Mouse (Mus musculus) midbrain, embryonic 15.5 days (tissue): ENCODE results near the gene Sowahc. TPM values are rescaled to one million over a fixed set of nuclear protein-coding genes. Genes with fewer than 3 reads are reported as not detected.

Source experiments
- ATAC-seq: fragments of 200-750 bp; cut with Nextera tagmentation; replicated peaks from 2 replicates; pipeline ENCODE4 v1.8.0; 2017; ENCODE audit warnings: moderate TSS enrichment
- H3K27ac ChIP-seq: fragments of 300-500 bp; sonication (generic); 2 replicates; pipeline ENCODE4 v1.5.1; 2015; ENCODE audit warnings: mild to moderate bottlenecking, inconsistent platforms
- H3K27me3 ChIP-seq: fragments of 300-500 bp; sonication (generic); replicated peaks from 2 replicates; pipeline ENCODE4 v1.6.1; 2015; ENCODE audit warnings: inconsistent platforms
- H3K36me3 ChIP-seq: fragments of 300-500 bp; sonication (generic); replicated peaks from 2 replicates; pipeline ENCODE4 v1.6.1; 2015; ENCODE audit warnings: inconsistent platforms
- H3K4me1 ChIP-seq: fragments of 300-500 bp; sonication (generic); 2 replicates; pipeline ENCODE4 v1.6.1; 2015; ENCODE audit warnings: inconsistent platforms
- H3K4me2 ChIP-seq: fragments of 300-500 bp; sonication (generic); 2 replicates; pipeline ENCODE4 v1.6.1; 2015; ENCODE audit warnings: inconsistent platforms, mild to moderate bottlenecking, moderate library complexity
- H3K4me3 ChIP-seq: fragments of 300-500 bp; sonication (generic); 2 replicates; pipeline ENCODE4 v1.5.1; 2015; ENCODE audit warnings: mild to moderate bottlenecking, inconsistent platforms
- H3K9ac ChIP-seq: fragments of 300-500 bp; sonication (generic); 2 replicates; pipeline ENCODE4 v1.6.1; 2015; ENCODE audit warnings: mild to moderate bottlenecking, inconsistent platforms
- H3K9me3 ChIP-seq: fragments of 300-500 bp; sonication (generic); 2 replicates; pipeline ENCODE4 v1.6.1; 2016; ENCODE audit warnings: inconsistent platforms
- whole genome bisulfite sequencing: fragments of 180-500 bp; shearing (Covaris S2); methylation state at CpG from one replicate; pipeline ENCODE4 v1.1.7; 2015; ENCODE audit warnings: mixed read lengths; 5-methylcytosine and 5-hydroxymethylcytosine counted together
- polyA plus RNA-seq: library from polyadenylated mRNA; unstranded; fragments of >200 nt; fragmentation: Nextera tagmentation; extraction: Ambion mirVana; gene quantifications from 2 replicates; pipeline ENCODE4 v1.2.1, GENCODE M21; 2015

Sowahc gene
- polyA plus RNA-seq, 1 experiment from 2014 or later, result 19.0 TPM

- Histone ChIP-seq H3K36me3 (no peaks in the 10 kb centered on the region), H3K27me3 (no peaks in the 10 kb centered on the region), H3K4me2 (no peak overlapping the region), H3K4me3 (no peak overlapping the region), H3K9me3 (no peaks in the 10 kb centered on the region), H3K27ac (no peak overlapping the region), H3K4me1 (no peaks in the 10 kb centered on the region), H3K9ac (no peak overlapping the region)
- WGBS, result 38% methylated on average over 3 of the region's 3 CpGs
- ATAC-seq, result no peak
These were observed 39.9 kb downstream of the Sowahc start for GRCm38 (mm10) chr10:59261603-59262002.

GRCm38 (mm10) chr10:59262021-59262420, 40.3 kb downstream of the Sowahc start:
- H3K4me3 ChIP-seq, result no peak overlapping the region
- H3K27me3 ChIP-seq, result no peaks in the 10 kb centered on the region
- 77% methylated on average over 1 of the region's 1 CpGs for WGBS
- H3K4me2 ChIP-seq, result no peak overlapping the region
- no peak overlapping the region for H3K27ac ChIP-seq
- H3K36me3 ChIP-seq, result no peaks in the 10 kb centered on the region
- no peaks in the 10 kb centered on the region for H3K9me3 ChIP-seq
- no peaks in the 10 kb centered on the region for H3K4me1 ChIP-seq
- ATAC-seq, result no peak
- no peak overlapping the region for H3K9ac ChIP-seq

GRCm38 (mm10) chr10:59262979-59263378, 41.2 kb downstream of the Sowahc start:
- Histone ChIP-seq H3K36me3 (no peaks in the 10 kb centered on the region), H3K27ac (no peak overlapping the region), H3K27me3 (no peaks in the 10 kb centered on the region), H3K4me2 (no peak overlapping the region), H3K9me3 (no peaks in the 10 kb centered on the region), H3K4me3 (no peak overlapping the region), H3K4me1 (no peaks in the 10 kb centered on the region), H3K9ac (no peak overlapping the region)
- WGBS, result 70% methylated on average over 7 of the region's 7 CpGs
- no peak for ATAC-seq

GRCm38 (mm10) chr10:59265067-59265466, 43.3 kb downstream of the Sowahc start:
- Histone ChIP-seq H3K27ac (no peak overlapping the region), H3K4me3 (no peak overlapping the region), H3K36me3 (no peaks in the 10 kb centered on the region), H3K4me2 (no peak overlapping the region), H3K9ac (no peak overlapping the region), H3K9me3 (no peaks in the 10 kb centered on the region), H3K4me1 (no peaks in the 10 kb centered on the region), H3K27me3 (no peaks in the 10 kb centered on the region)
- no peak for ATAC-seq
- 88% methylated on average over 7 of the region's 7 CpGs for WGBS

GRCm38 (mm10) chr10:59265674-59266073, 43.9 kb downstream of the Sowahc start:
- whole genome bisulfite sequencing, result 71% methylated on average over 4 of the region's 4 CpGs
- H3K27ac ChIP-seq, result no peak overlapping the region
- no peak for ATAC-seq
- no peak overlapping the region for H3K4me2 ChIP-seq
- H3K9me3 ChIP-seq, result no peaks in the 10 kb centered on the region
- no peaks in the 10 kb centered on the region for H3K27me3 ChIP-seq
- no peaks in the 10 kb centered on the region for H3K36me3 ChIP-seq
- no peak overlapping the region for H3K9ac ChIP-seq
- H3K4me3 ChIP-seq, result no peak overlapping the region
- no peaks in the 10 kb centered on the region for H3K4me1 ChIP-seq

GRCm38 (mm10) chr10:59266097-59266496, 44.3 kb downstream of the Sowahc start:
- H3K27me3 ChIP-seq, result no peaks in the 10 kb centered on the region
- no peaks in the 10 kb centered on the region for H3K36me3 ChIP-seq
- no peak for ATAC-seq
- no peaks in the 10 kb centered on the region for H3K4me1 ChIP-seq
- H3K9ac ChIP-seq, result no peak overlapping the region
- H3K4me2 ChIP-seq, result no peak overlapping the region
- no peak overlapping the region for H3K4me3 ChIP-seq
- no peaks in the 10 kb centered on the region for H3K9me3 ChIP-seq
- no peak overlapping the region for H3K27ac ChIP-seq
- 95% methylated on average over 1 of the region's 1 CpGs for WGBS

GRCm38 (mm10) chr10:59267275-59267674, 45.5 kb downstream of the Sowahc start:
- Histone ChIP-seq H3K9me3 (no peaks in the 10 kb centered on the region), H3K4me2 (no peak overlapping the region), H3K4me3 (no peak overlapping the region), H3K36me3 (no peaks in the 10 kb centered on the region), H3K27ac (no peak overlapping the region), H3K9ac (no peak overlapping the region), H3K27me3 (no peaks in the 10 kb centered on the region), H3K4me1 (no peaks in the 10 kb centered on the region)
- WGBS, result 92% methylated on average over 2 of the region's 2 CpGs
- no peak for ATAC-seq

GRCm38 (mm10) chr10:59268109-59268508, 46.4 kb downstream of the Sowahc start:
- no peak overlapping the region for H3K4me2 ChIP-seq
- no peak overlapping the region for H3K4me3 ChIP-seq
- no peak overlapping the region for H3K9ac ChIP-seq
- H3K36me3 ChIP-seq, result no peaks in the 10 kb centered on the region
- no peaks in the 10 kb centered on the region for H3K9me3 ChIP-seq
- no peaks in the 10 kb centered on the region for H3K4me1 ChIP-seq
- WGBS, result 55% methylated on average over 4 of the region's 4 CpGs
- no peak overlapping the region for H3K27ac ChIP-seq
- ATAC-seq, result no peak
- H3K27me3 ChIP-seq, result no peaks in the 10 kb centered on the region

GRCm38 (mm10) chr10:59268754-59269153, 47.0 kb downstream of the Sowahc start:
- H3K27me3 ChIP-seq, result no peaks in the 10 kb centered on the region
- no peak for ATAC-seq
- no peak overlapping the region for H3K4me2 ChIP-seq
- H3K4me1 ChIP-seq, result no peaks in the 10 kb centered on the region
- no peak overlapping the region for H3K9ac ChIP-seq
- WGBS, result 56% methylated on average over 3 of the region's 3 CpGs
- no peak overlapping the region for H3K4me3 ChIP-seq
- no peak overlapping the region for H3K27ac ChIP-seq
- H3K9me3 ChIP-seq, result no peaks in the 10 kb centered on the region
- no peaks in the 10 kb centered on the region for H3K36me3 ChIP-seq

- Histone ChIP-seq H3K9me3 (no peaks in the 10 kb centered on the region), H3K36me3 (no peaks in the 10 kb centered on the region), H3K4me3 (no peak overlapping the region), H3K27ac (no peak overlapping the region), H3K9ac (no peak overlapping the region), H3K27me3 (no peaks in the 10 kb centered on the region), H3K4me2 (no peak overlapping the region), H3K4me1 (no peaks in the 10 kb centered on the region)
- 84% methylated on average over 5 of the region's 5 CpGs for WGBS
- no peak for ATAC-seq
These were observed 54.0 kb downstream of the Sowahc start for GRCm38 (mm10) chr10:59275745-59276144.

Other genes with a start within 250 kb of the Sowahc start
- gene Sept10, start 106 bp upstream of the Sowahc start, polyA plus RNA-seq, result 11.5 and 13.4 TPM in 2 replicates
- gene P4ha1, start 101.3 kb downstream of the Sowahc start, polyA plus RNA-seq, result 26.0 and 29.1 TPM in 2 replicates
- 2.1 and 9.3 TPM in 2 replicates for gene Gm10273, start 173.7 kb downstream of the Sowahc start, polyA plus RNA-seq
- not detected in 2 replicates for gene Pla2g12b, start 181.7 kb downstream of the Sowahc start, polyA plus RNA-seq
- gene Oit3, start 219.8 kb downstream of the Sowahc start, polyA plus RNA-seq, result 0.06 and 0.08 TPM in 2 replicates